Mouse (Mus musculus): Measurements from ENCODE around the gene Hip1.

The Hip1 gene

DNA sequence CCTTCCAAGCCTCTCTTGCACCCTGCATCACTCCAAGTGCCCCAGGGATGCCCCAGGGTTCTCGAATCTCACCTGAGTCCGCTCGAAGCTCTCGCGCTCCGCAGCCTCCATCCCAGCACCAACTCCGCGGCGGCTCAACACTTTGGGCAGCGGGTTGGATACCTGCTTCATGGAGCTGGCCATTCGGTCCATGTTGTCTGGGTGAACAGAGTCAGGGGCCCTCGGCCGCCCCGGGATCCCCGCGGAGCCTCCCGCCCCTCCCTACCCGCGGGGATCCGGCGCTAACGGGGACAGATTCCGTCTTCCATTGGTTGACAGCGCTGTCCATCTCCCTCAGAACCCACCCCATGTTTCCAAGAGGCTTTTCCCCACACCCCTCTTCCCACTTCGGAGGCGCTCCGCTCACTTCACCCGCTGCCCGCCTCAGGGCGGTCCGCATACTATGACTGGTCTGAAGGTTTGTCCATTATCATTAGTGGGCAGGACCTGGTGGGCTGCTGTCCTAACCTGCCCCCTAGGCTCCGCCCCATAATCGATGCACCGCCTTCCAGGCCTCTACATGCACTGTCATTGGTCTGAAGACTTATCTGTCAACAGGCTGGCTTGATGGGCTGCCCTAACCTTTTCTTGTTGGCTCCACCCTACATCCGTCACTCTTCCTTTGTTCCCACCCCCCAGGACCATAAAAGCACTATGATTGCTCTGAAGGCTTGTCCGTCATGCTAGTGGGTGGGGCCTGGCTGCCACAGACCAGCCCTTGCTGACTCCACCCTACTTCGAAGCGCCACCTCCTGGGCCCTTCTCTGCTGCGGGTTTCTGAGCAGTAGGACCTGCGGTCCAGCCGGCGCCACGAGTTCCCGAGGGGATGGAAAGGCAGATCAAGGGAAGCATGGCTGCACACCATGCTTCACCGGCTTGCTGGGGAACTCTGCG is at the start of gene Hip1:
Gene Hip1, minus strand, starts transcription at position 256 of the 933 bp plus-strand sequence.
- peak; percentile 96 for DNase-seq (ENCODE audit: low spot score)

DNA sequence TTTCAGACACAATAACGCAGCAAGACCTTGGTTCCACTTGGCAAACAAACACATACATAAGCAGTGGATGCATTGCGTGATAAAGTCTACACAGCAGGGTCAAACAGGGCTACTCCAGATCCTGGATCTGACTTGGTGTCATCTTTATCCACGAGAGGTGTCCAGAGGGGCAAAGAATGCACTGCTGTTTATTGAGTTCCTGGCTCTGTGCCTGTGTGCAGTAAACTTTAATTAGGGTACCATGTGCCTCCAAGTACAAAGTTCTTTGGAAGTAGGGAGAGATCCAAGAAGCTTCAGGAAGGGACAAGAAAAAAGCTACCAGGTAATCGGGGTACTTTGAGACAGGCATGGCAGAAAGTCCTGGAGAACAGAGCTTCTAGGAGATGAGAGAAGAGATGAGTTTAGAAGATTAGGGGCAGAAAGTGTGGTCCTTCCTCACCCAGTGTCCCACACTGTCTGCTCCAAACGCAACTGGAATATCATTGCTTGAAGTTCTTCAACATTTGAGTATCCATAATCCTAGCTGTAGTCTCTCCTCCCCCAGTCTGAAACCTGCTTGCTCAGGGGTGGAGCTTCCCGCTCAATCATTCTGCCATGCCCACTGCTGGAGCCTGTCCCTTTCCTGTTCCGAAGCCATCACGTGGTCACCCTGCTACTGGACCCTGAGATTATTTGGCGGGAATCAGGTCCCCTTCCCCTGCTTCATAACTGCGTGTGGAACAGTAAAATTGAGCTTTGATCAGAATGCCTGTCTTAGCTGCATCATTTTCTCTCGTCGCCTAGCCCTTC is 45.3 kb upstream of the Hip1 start:
- no peak for DNase-seq (ENCODE audit: low spot score)

DNA sequence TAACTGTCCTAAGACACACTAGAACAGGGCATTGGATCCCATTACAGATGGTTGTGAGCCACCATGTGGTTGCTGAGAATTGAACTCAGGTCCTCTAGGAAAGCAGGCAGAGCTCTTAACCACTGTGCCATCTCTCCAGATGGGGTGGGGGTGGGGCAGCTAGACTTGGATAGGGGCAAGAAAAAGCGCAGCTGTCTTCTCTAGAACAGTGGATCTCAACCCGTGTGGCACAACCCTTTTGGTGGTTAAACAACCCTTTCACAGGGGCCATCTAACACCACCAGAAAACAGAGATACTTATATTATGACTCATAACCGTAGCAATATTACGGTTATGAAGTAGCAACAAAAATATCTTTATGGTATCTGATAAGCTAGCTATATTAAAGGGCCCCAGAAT is 42.8 kb upstream of the Hip1 start:
- no peak for DNase-seq (ENCODE audit: low spot score)

GRCm38 (mm10) chr5:135585691-135586090 is 40.8 kb upstream of the Hip1 start:
- no peak for DNase-seq (ENCODE audit: low spot score)

GRCm38 (mm10) chr5:135582330-135582729 is 37.4 kb upstream of the Hip1 start:
- no peak for DNase-seq (ENCODE audit: low spot score)

GRCm38 (mm10) chr5:135579331-135579751 is 34.4 kb upstream of the Hip1 start:
- DNase-seq (ENCODE audit: low spot score) = no peak

DNA sequence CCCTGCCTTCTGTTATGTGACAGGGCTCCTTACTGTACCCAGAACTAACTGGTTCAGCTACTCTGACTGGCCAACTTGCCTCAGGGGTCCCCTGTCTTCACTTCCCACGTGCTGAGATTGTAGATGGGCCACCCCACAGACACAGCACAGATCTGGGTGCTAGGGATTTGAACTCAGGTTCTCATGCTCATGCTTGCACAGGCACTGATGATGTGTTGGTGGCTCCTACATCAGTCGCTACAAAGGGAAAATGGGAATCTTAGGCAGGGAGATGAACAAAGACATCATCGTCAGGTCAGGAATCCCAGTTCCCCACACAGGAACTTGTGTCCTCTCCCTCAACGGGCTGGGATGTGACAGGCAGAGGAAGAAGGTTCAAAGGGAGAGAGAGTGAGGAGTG is 31.1 kb upstream of the Hip1 start:
- DNase-seq (ENCODE audit: low spot score) = no peak

DNA sequence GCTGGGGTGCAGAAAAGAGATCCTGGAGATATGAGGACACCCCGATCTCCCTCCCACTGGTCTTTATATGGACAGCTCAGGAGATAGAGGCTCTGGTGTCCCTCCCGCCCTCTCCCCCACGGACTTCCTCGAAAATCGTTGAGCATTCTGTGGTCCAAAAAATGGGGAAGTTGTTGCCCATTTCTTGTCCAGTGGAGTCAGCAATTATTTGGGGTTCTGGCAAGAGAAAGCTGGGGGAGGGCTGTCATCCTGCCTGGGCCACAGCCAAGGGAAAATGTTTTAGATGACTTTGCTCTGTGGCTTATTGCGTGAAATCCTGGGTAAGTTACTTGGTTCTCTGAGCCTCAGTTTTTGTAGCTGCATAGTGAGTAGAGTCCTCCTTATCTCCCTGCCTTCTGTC is 28.1 kb upstream of the Hip1 start, which contains the start of gene Ccl24:
Gene Ccl24, minus strand, starts transcription at position 44 of the 400 bp plus-strand sequence.
- DNase-seq (ENCODE audit: low spot score) = no peak

- no peak for DNase-seq (ENCODE audit: low spot score)
These were observed 23.8 kb upstream of the Hip1 start for GRCm38 (mm10) chr5:135568698-135569097.

DNA sequence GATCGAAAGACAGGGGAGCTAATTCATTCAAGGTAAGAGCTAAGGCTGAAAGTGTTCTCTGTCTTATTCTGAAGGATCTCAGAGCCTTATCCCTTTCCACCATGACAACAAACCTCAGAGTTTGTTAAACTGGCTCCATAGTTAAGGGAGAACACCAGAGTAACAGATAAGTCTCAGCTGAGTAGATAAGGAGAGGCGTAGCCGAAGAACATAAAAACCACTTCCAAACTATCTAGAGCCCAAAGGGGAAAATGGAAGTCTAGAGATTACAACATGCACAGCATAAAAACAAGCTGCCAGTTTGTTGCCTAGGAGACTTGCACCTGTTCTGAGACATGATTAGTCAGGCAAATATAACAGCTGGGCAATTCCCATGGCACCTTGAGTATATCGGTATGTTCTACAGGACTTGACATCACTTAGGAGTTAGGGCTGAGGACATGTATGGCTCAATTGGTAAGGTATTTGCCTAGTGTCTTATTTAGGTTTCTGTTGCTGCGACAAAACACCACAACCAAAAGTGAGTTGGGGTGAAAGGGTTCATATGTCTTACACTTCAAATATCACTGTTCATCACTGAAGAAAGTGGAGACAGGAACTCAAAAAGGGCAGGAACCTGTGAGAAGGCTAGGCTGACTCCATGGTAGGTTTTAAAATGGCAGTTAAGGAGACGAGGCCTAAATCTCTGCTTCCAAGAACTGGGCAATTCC is 22.8 kb upstream of the Hip1 start:
- DNase-seq (ENCODE audit: low spot score) = no peak

GRCm38 (mm10) chr5:135563469-135563868 is 18.5 kb upstream of the Hip1 start, which contains the start of gene Ccl26:
TSS of gene Ccl26 (minus strand) at chr5:135563569.
- DNase-seq (ENCODE audit: low spot score) = no peak

- no peak for DNase-seq (ENCODE audit: low spot score)
These were observed 12.8 kb upstream of the Hip1 start for GRCm38 (mm10) chr5:135557671-135558070.

GRCm38 (mm10) chr5:135557051-135557450 is 12.1 kb upstream of the Hip1 start:
- no peak for DNase-seq (ENCODE audit: low spot score)

DNA sequence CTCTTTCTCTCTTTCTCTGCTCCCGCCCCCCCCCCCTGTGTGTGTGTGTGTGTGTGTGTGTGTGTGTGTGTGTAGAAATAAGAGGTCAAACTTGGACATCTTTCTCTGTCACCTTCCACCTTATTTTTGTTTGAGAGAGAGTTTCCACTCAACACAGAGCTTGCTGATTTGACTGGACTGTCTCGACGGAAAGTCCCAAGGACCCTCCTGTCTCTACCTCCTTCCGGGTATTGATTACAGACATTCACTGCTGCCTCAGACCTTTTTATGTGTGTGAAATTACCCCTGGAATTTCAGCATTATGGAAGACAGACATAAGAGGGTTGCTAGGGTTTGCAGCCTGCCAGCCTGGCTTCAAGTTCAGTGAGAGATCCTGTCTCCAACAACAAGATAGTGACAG is 11.3 kb upstream of the Hip1 start:
- DNase-seq (ENCODE audit: low spot score) = no peak

DNA sequence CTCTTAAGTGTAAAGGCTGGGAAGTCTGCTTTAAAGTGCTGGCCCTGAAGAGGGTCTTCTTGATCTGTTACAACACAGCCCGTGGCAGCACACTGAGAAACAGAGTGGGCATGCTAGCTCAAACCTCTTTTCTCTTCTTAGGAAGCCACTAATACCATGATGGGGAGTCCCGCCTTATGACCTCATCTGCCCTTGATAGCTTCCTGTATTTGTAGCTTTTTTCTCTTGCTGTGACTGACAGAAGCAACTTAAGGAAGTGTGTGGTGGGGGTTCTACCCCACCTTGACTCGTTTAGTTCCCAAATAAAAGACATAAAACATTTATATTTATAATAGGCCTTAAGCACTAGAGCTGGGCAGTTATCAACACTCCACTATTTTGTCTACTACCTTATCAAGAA is 6.7 kb upstream of the Hip1 start:
- DNase-seq (ENCODE audit: low spot score) = no peak

GRCm38 (mm10) chr5:135550910-135551309 is 6.0 kb upstream of the Hip1 start:
- DNase-seq (ENCODE audit: low spot score) = no peak

- DNase-seq (ENCODE audit: low spot score) = no peak
These were observed 3.1 kb upstream of the Hip1 start for GRCm38 (mm10) chr5:135547990-135548389.

DNA sequence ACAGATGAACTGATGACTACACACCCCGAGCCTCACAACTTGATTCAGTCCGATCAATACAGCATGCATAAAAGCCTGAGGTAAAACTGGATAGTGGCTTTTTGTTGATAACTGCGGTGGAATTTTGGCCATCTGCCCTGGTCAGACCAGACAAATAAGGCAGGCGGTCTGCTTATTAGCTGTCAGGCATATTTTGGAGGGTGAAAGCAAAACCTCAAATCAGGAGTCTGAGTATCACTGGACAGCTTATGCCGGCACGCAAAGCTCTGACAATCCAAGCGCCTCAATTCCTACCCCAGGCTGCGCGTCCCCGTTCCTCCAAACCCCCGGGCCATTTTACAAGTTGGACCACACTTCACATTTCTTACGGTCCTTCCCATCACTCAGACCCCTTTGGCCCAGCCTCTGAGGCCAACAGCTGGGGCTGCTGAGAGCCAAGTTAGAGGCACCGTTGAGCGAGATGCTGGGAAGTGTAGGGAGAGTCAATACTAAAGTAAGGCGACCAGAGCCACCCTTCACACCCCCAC is 825 bp downstream of the Hip1 start:
- no peak for DNase-seq (ENCODE audit: low spot score)

DNA sequence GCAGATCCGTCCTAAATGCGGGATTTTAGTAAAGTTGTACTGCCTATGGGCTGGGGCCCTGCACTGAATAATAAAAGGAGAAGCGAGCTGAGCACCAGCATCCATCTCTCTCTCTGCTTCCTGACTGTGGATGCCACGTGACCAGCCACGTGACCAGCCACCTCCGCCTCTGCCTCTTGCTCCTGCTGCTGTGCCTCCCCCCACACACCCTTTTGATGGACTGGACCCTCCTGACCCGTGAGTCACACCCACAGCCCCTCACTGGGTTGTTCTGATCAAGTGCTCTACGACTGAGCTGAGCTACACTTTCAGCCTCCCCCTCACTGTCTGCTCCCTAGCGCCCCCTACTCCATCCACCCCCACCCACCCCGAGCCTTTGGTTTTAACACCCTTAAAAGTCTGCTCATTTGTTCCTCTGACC is 7.1 kb downstream of the Hip1 start:
- no peak for DNase-seq (ENCODE audit: low spot score)

DNA sequence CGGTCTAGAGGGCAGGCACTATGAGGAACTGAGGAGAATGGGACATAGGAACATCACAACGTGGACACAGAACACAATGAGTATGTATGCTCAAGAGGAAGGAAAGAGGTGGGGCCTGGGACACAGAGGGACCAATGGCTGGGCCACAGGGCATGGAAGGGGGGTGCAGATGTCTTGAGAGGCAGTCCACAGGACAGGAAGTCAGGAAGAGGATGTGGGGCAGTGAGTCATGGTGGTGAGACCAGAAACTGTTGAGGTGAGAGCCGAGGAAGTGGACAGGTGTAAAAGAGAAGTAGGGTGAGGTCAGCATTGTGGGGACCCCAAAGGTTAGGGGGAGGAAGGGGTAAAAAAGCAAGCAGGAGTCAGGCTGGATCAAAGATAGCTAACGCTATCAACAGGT is 7.6 kb downstream of the Hip1 start:
- no peak for DNase-seq (ENCODE audit: low spot score)

GRCm38 (mm10) chr5:135535867-135536266 is 9.1 kb downstream of the Hip1 start:
- DNase-seq (ENCODE audit: low spot score) = no peak

- no peak for DNase-seq (ENCODE audit: low spot score)
These were observed 11.5 kb downstream of the Hip1 start for GRCm38 (mm10) chr5:135533431-135533830.

Data from ovary, postnatal 10 days (tissue).